Mouse (Mus musculus): ENCODE data around the gene 5330417C22Rik.

DNA sequence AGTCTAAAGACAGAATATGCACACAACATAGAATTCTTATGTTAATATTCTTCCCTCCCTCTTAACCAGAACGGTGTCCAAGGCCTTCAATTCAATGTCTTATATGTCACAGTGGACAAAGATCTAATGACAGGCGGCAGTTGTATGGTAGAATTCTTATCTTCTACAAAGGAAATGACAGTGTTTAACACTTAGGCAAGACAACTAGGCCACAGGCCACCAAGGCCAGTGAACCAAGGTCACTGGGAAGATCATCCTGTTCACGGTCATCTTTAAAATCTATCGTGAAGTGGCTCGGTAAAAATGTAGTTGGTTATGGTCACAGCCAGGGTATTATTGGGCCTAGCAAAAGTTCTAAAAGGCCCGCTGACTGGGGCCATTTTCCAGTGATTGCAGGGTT is 2.4 kb downstream of the 5330417C22Rik start, which contains the start of gene 1700013F07Rik:
- TF ChIP-seq CTCF (IDR thresholded peaks at IDR 0.05; ENCODE audit: low read depth, low read length) (no peak), POLR2A (IDR thresholded peaks at IDR 0.05; ENCODE audit: extremely low read depth, insufficient read depth, low read length) (no peak)
